ENCODE assay signal across 9 mouse cellular contexts in the genomic region with DNA sequence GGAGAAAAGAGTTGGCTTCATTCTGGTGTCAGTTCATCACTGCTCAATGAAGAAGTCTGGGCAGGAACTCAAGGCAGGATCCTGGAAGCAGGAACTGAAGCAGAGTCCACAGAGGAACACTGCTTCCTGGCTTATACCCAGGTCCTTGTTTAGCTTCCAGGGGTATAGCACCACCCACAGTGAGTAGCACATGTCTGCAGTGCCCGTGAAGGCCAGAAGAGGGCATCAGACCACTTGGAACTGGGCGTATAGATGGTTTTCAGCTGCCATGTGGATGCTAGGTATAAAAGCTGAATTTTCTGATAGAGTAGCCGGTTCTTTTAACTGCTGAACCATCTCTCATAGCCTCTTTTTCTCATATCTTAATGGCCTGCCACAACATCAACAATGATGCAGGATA.
A peak's percentile ranks its signal among the peaks of the same experiment; 100 is the strongest.
DNase-seq lines count a peak whose midpoint lies in the region; ATAC-seq and TF ChIP-seq lines count a peak whose summit lies in the region.
"Had no signal": no experiment of that assay in that cellular context is flagged by ENCODE, and none has a peak within 500 bp of the region (broad histone marks: within the 10 kb centered on the region; RNA-seq: fewer than 3 reads in every experiment).

No protein-coding gene starts in this region.

- no peaks in the 10 kb centered on the region for H3K36me3 ChIP-seq in heart, adult 2 months (ENCODE audit: control insufficient read depth, insufficient read depth, low read length)
- peaks cover 44% of the 10 kb centered on the region for H3K36me3 ChIP-seq in heart, embryonic 12.5 days
- H3K36me3 ChIP-seq in embryonic facial prominence, embryonic 11.5 days (replicated peaks; ENCODE audit: control insufficient read depth, insufficient read depth, low read depth, low read length) = peaks cover 10% of the 10 kb centered on the region
- peaks cover 58% of the 10 kb centered on the region for H3K36me3 ChIP-seq in limb, embryonic 10.5 days

- 83% methylated on average over 3 of the region's 3 CpGs for WGBS in heart, adult 2 months
- WGBS in heart, embryonic 12.5 days = 62% methylated on average over 3 of the region's 3 CpGs
- 77% methylated on average over 3 of the region's 3 CpGs for WGBS in embryonic facial prominence, embryonic 11.5 days
- WGBS in limb, embryonic 10.5 days = 73% methylated on average over 3 of the region's 3 CpGs

- peak; percentile 59 for TF ChIP-seq CTCF in heart, adult 2 months (IDR thresholded peaks at IDR 0.05)

- ATAC-seq in heart, embryonic 12.5 days (ENCODE audit: insufficient number of reproducible peaks, low FRiP score) = no peak
- ATAC-seq in embryonic facial prominence, embryonic 11.5 days (replicated peaks; ENCODE audit: insufficient number of reproducible peaks, low FRiP score, low TSS enrichment, low read depth) = no peak

- DNase-seq in heart, adult 2 months = peak; percentile 10 to 26
- DNase-seq in B cell, adult 2 months = peak; percentile 64
- DNase-seq in adrenal gland, adult 18-20 months (ENCODE audit: low spot score in 2 of 2) = peak; percentile 12 to 20
- DNase-seq in embryonic facial prominence, embryonic 11.5 days (ENCODE audit: low spot score) = peak; percentile 68
- DNase-seq in limb, embryonic 10.5 days (ENCODE audit: low spot score) = peak; percentile 69
- peak; percentile 26 for DNase-seq in ovary, postnatal 36 days (ENCODE audit: low spot score)
- no peak for DNase-seq in yolk sac, embryonic 10.5 days (ENCODE audit: low spot score)

- no peak for TF ChIP-seq EP300 in heart, adult 2 months (IDR thresholded peaks at IDR 0.05; ENCODE audit: insufficient read depth, low read depth, low read length)

- H3K4me1 ChIP-seq in heart, adult 2 months (ENCODE audit: control insufficient read depth, insufficient read depth, low read length) = no peaks in the 10 kb centered on the region
- no peaks in the 10 kb centered on the region for H3K4me1 ChIP-seq in heart, embryonic 12.5 days (replicated peaks)
- no peaks in the 10 kb centered on the region for H3K4me1 ChIP-seq in embryonic facial prominence, embryonic 11.5 days (ENCODE audit: control insufficient read depth, insufficient read depth, low read length)
- no peaks in the 10 kb centered on the region for H3K4me1 ChIP-seq in limb, embryonic 10.5 days
- H3K4me1 ChIP-seq: midbrain, embryonic 12.5 days had no signal

- H3K4me2 ChIP-seq in heart, embryonic 12.5 days = no peak overlapping the region
- H3K4me2 ChIP-seq in embryonic facial prominence, embryonic 11.5 days (ENCODE audit: low read depth, low read length) = no peak overlapping the region
- H3K4me2 ChIP-seq: midbrain, embryonic 12.5 days had no signal

- H3K9me3 ChIP-seq in heart, embryonic 12.5 days (replicated peaks) = no peaks in the 10 kb centered on the region; the same call in 1 of the 2 replicates
- no peaks in the 10 kb centered on the region for H3K9me3 ChIP-seq in embryonic facial prominence, embryonic 11.5 days (replicated peaks; ENCODE audit: control insufficient read depth, low read length)
- H3K9me3 ChIP-seq in limb, embryonic 10.5 days (replicated peaks) = no peaks in the 10 kb centered on the region
- H3K9me3 ChIP-seq: midbrain, embryonic 12.5 days had no signal

- intact Hi-C loops in heart, adult 2 months (cut with DNase I) = no loop called here

- no peak overlapping the region for H3K9ac ChIP-seq in heart, adult 2 months (ENCODE audit: low read depth, low read length)
- no peak overlapping the region for H3K9ac ChIP-seq in heart, embryonic 12.5 days
- no peak overlapping the region for H3K9ac ChIP-seq in embryonic facial prominence, embryonic 11.5 days (replicated peaks; ENCODE audit: low read length)
- H3K9ac ChIP-seq: midbrain, embryonic 12.5 days had no signal

- H3K79me2 ChIP-seq in heart, adult 2 months (replicated peaks; ENCODE audit: control insufficient read depth, insufficient read depth, low read length) = no peaks in the 10 kb centered on the region

- no peaks in the 10 kb centered on the region for H3K27me3 ChIP-seq in heart, adult 2 months (ENCODE audit: control insufficient read depth, insufficient read depth, low read length)
- no peaks in the 10 kb centered on the region for H3K27me3 ChIP-seq in heart, embryonic 12.5 days (replicated peaks)
- H3K27me3 ChIP-seq in embryonic facial prominence, embryonic 11.5 days (ENCODE audit: control insufficient read depth, insufficient read depth, low read length) = no peaks in the 10 kb centered on the region
- H3K27me3 ChIP-seq in limb, embryonic 10.5 days (ENCODE audit: low read depth, poor library complexity, severe bottlenecking) = no peaks in the 10 kb centered on the region
- H3K27me3 ChIP-seq: midbrain, embryonic 12.5 days had no signal

- H3K27ac ChIP-seq in heart, adult 2 months = no peak overlapping the region
- no peak overlapping the region for H3K27ac ChIP-seq in heart, embryonic 12.5 days (ENCODE audit: poor library complexity, severe bottlenecking)
- no peak overlapping the region for H3K27ac ChIP-seq in embryonic facial prominence, embryonic 11.5 days (replicated peaks; ENCODE audit: low read depth, low read length)
- H3K27ac ChIP-seq in limb, embryonic 10.5 days = no peak overlapping the region
- H3K27ac ChIP-seq: midbrain, embryonic 12.5 days had no signal

- H3K4me3 ChIP-seq in heart, adult 2 months = no peak overlapping the region
- H3K4me3 ChIP-seq in heart, embryonic 12.5 days = no peak overlapping the region
- H3K4me3 ChIP-seq in embryonic facial prominence, embryonic 11.5 days (ENCODE audit: low read depth, low read length) = no peak overlapping the region
- no peak overlapping the region for H3K4me3 ChIP-seq in limb, embryonic 10.5 days
- H3K4me3 ChIP-seq: midbrain, embryonic 12.5 days had no signal

- TF ChIP-seq POLR2A in heart, adult 2 months (IDR thresholded peaks at IDR 0.05; ENCODE audit: insufficient read depth, low read depth, low read length) = no peak
